Mouse (Mus musculus): Measurements from ENCODE around the gene Papss1. TPM values are rescaled to one million over a fixed set of nuclear protein-coding genes. Genes with fewer than 3 reads are reported as not detected.
"Not testable (repeated sequence)": the region's sequence is repeated elsewhere in the genome, so short reads cannot be mapped to it uniquely, and the experiment has no call there.

Gene Papss1
- 10 to 100 TPM in 2 of 4 experiments, 1 to 10 TPM in 2; 8.6 to 10.8 (median 9.9) TPM for total RNA-seq (2022)

GRCm38 (mm10) chr3:131564430-131565256 lies at the start of gene Papss1:
Papss1 (plus strand) TSS chr3:131564768.
- DNase-seq (ENCODE audit: low spot score), result peak; percentile 100

GRCm38 (mm10) chr3:131516332-131516999 lies 48.1 kb upstream of the Papss1 start:
- no peak for DNase-seq (ENCODE audit: low spot score)

GRCm38 (mm10) chr3:131517756-131518155 lies 46.8 kb upstream of the Papss1 start:
- no peak for DNase-seq (ENCODE audit: low spot score)

- DNase-seq (ENCODE audit: low spot score), result no peak
Measured at GRCm38 (mm10) chr3:131521206-131521605, 43.4 kb upstream of the Papss1 start.

GRCm38 (mm10) chr3:131522243-131522642 lies 42.3 kb upstream of the Papss1 start:
- DNase-seq (ENCODE audit: low spot score), result peak; percentile 4

GRCm38 (mm10) chr3:131523749-131524148 lies 40.8 kb upstream of the Papss1 start:
- DNase-seq (ENCODE audit: low spot score), result no peak

GRCm38 (mm10) chr3:131524210-131524609 lies 40.4 kb upstream of the Papss1 start:
- DNase-seq (ENCODE audit: low spot score), result no peak

GRCm38 (mm10) chr3:131524779-131525178 lies 39.8 kb upstream of the Papss1 start:
- peak; percentile 33 for DNase-seq (ENCODE audit: low spot score)

GRCm38 (mm10) chr3:131525229-131525628 lies 39.3 kb upstream of the Papss1 start:
- DNase-seq (ENCODE audit: low spot score), result no peak

- no peak for DNase-seq (ENCODE audit: low spot score)
Measured at GRCm38 (mm10) chr3:131541244-131541942, 23.2 kb upstream of the Papss1 start.

- not testable (repeated sequence) for DNase-seq (ENCODE audit: low spot score)
Measured at GRCm38 (mm10) chr3:131547562-131547961, 17.0 kb upstream of the Papss1 start.

GRCm38 (mm10) chr3:131550046-131550445 lies 14.5 kb upstream of the Papss1 start:
- DNase-seq (ENCODE audit: low spot score), result no peak

- peak; percentile 63 for DNase-seq (ENCODE audit: low spot score)
Measured at GRCm38 (mm10) chr3:131552349-131553254, 12.0 kb upstream of the Papss1 start.

GRCm38 (mm10) chr3:131555771-131556170 lies 8.8 kb upstream of the Papss1 start:
- no peak for DNase-seq (ENCODE audit: low spot score)

- DNase-seq (ENCODE audit: low spot score), result no peak
Measured at GRCm38 (mm10) chr3:131561591-131561990, 3.0 kb upstream of the Papss1 start.

GRCm38 (mm10) chr3:131565257-131565610 lies 666 bp downstream of the Papss1 start:
- no peak for DNase-seq (ENCODE audit: low spot score)

- DNase-seq (ENCODE audit: low spot score), result no peak
Measured at GRCm38 (mm10) chr3:131566281-131566680, 1.7 kb downstream of the Papss1 start.

- no peak for DNase-seq (ENCODE audit: low spot score)
Measured at GRCm38 (mm10) chr3:131570506-131570905, 5.9 kb downstream of the Papss1 start.

- DNase-seq (ENCODE audit: low spot score), result no peak
Measured at GRCm38 (mm10) chr3:131573555-131573954, 9.0 kb downstream of the Papss1 start.

- DNase-seq (ENCODE audit: low spot score), result no peak
Measured at GRCm38 (mm10) chr3:131578434-131579104, 14.0 kb downstream of the Papss1 start.

GRCm38 (mm10) chr3:131580040-131580439 lies 15.5 kb downstream of the Papss1 start:
- no peak for DNase-seq (ENCODE audit: low spot score)
